Mouse (Mus musculus) cerebellum, adult 2 months (tissue): ENCODE measurements around the gene Arhgap24.

Source experiments
- CTCF ChIP-seq: fragments of 200-500 bp; IDR thresholded peaks from 2 replicates; pipeline ENCODE4 v1.5.1; 2011; ENCODE audit warnings: low read depth, mild to moderate bottlenecking, control low read depth, low read length, moderate library complexity, borderline replicate concordance; ENCODE audit not compliant: insufficient read depth
- POLR2A ChIP-seq: fragments of 200-500 bp; IDR thresholded peaks from 2 replicates; pipeline ENCODE4 v1.6.1; 2011; ENCODE audit warnings: low read length, control low read depth, borderline replicate concordance; ENCODE audit not compliant: insufficient read depth

- TF ChIP-seq POLR2A (no peak), CTCF (no peak)
These were observed 465.4 kb downstream of the Arhgap24 start for GRCm38 (mm10) chr5:102946625-102947024.
